In the genomic region with DNA sequence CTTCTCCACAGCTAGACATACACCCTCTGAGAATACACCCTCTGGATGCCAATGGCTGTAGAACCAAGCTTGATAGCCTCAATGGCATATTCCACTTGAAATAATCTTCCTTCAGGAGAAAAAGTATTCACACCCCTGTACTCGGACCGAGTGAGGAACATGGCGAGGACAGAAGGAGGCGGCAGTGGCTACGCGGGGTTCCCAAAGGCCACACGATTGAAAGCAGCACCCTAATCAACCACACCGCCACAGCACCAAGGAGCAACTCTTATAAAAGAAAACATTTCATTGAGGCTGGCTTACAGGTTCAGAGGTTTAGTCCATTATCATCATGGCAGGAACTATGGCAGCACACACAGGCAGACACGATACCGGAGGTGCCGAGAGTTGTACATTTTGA, we compare ENCODE assay signal across 15 mouse cellular contexts. TPM values are rescaled to one million over a fixed set of nuclear protein-coding genes. Genes with fewer than 3 reads are reported as not detected.
"Had no signal": no experiment of that assay in that cellular context is flagged by ENCODE, and none has a peak within 500 bp of the region (broad histone marks: within the 10 kb centered on the region; RNA-seq: fewer than 3 reads in every experiment).

No protein-coding gene starts in this region.

RNA-seq across cellular contexts. Expression of gene Il22ra1, which starts 11.5 kb away (rescaled TPM):
- total RNA-seq: gastrocnemius, adult 18-20 months; gastrocnemius, adult 8-10 months; gastrocnemius, postnatal 36 days had no signal
- polyA plus RNA-seq: heart, embryonic 12.5 days; heart, embryonic 14.5 days; heart, embryonic 16.5 days; hindbrain, embryonic 10.5 days; hindbrain, embryonic 12.5 days; hindbrain, embryonic 14.5 days; hindbrain, embryonic 16.5 days; inflammation-experienced regulatory T-cells, adult 6 months; kidney, embryonic 14.5 days; limb, embryonic 10.5 days; limb, embryonic 12.5 days had no signal

RNA-seq across cellular contexts. Expression of gene Ifnlr1, which starts 30.4 kb away (rescaled TPM):
- polyA plus RNA-seq: inflammation-experienced regulatory T-cells, adult 6 months had no signal

RNA-seq across cellular contexts. Expression of gene Myom3, which starts 43.1 kb away (rescaled TPM):
- polyA plus RNA-seq: heart, embryonic 10.5 days; hindbrain, embryonic 10.5 days; inflammation-experienced regulatory T-cells, adult 6 months had no signal
